Mouse (Mus musculus) liver, embryonic 14.5 days (tissue): ENCODE results near the gene Nexn. TPM values are rescaled to one million over a fixed set of nuclear protein-coding genes. Genes with fewer than 3 reads are reported as not detected.

Experiments used
- ATAC-seq: fragments of 200-750 bp; cut with Nextera tagmentation; 2 replicates; pipeline ENCODE4 v1.8.0; 2017; ENCODE audit warnings: moderate number of reproducible peaks, mild to moderate bottlenecking, moderate library complexity; ENCODE audit not compliant: insufficient read depth
- DNase-seq, 3 experiments: peaks; one replicate each; pipeline ENCODE4 v3.0.0-alpha.2; 2012 to 2013; ENCODE audit warnings: low read depth in 3 of 3, low spot score in 3 of 3
- H3K27ac ChIP-seq: fragments of 300-500 bp; sonication (generic); 2 replicates; pipeline ENCODE4 v1.5.1; 2014; ENCODE audit warnings: moderate library complexity, mild to moderate bottlenecking, control low read depth, inconsistent platforms
- H3K27me3 ChIP-seq: fragments of 300-500 bp; sonication (generic); 2 replicates; pipeline ENCODE4 v1.6.1; 2014; ENCODE audit warnings: mild to moderate bottlenecking, low read length, moderate library complexity; ENCODE audit not compliant: control insufficient read depth, insufficient read depth
- H3K36me3 ChIP-seq: fragments of 300-500 bp; sonication (generic); replicated peaks from 2 replicates; pipeline ENCODE4 v1.6.1; 2014; ENCODE audit warnings: low read depth; ENCODE audit not compliant: control insufficient read depth, insufficient read depth
- H3K4me1 ChIP-seq, 2 experiments: fragments of 200-500 bp in 1 of 2; fragments of 300-500 bp in 1 of 2; sonication (generic) in 1 of 2; replicated peaks; 2 replicates each; pipeline ENCODE4 v1.6.1; 2012 to 2014; ENCODE audit warnings: antibody characterized with exemption in 1 of 2, inconsistent platforms in 1 of 2, low read length in 1 of 2; ENCODE audit not compliant: control insufficient read depth in 2 of 2, insufficient read depth in 2 of 2
- H3K4me2 ChIP-seq: fragments of 300-500 bp; sonication (generic); 2 replicates; pipeline ENCODE4 v1.6.1; 2014; ENCODE audit warnings: low read depth, mild to moderate bottlenecking, control low read depth, moderate library complexity
- H3K4me3 ChIP-seq, 2 experiments: fragments of 200-500 bp in 1 of 2; fragments of 300-500 bp in 1 of 2; sonication (generic) in 1 of 2; 2 replicates each; pipeline ENCODE4 v1.5.1; 2012 to 2014; ENCODE audit warnings: low read depth in 2 of 2, low read length in 2 of 2, mild to moderate bottlenecking in 2 of 2, control low read depth in 1 of 2, inconsistent platforms in 1 of 2, moderate library complexity in 1 of 2; ENCODE audit not compliant: insufficient read depth in 1 of 2
- H3K9ac ChIP-seq: fragments of 300-500 bp; sonication (generic); replicated peaks from 2 replicates; pipeline ENCODE4 v1.6.1; 2014; ENCODE audit warnings: mild to moderate bottlenecking, control low read depth, moderate library complexity
- H3K9me3 ChIP-seq: fragments of 300-500 bp; sonication (generic); 2 replicates; pipeline ENCODE4 v1.6.1; 2016; ENCODE audit warnings: low read length, mixed read lengths; ENCODE audit not compliant: control insufficient read depth
- CTCF ChIP-seq: IDR thresholded peaks from 2 replicates; pipeline ENCODE4 v1.5.1; 2016; ENCODE audit warnings: antibody characterized with exemption, low read depth, control low read depth
- EP300 ChIP-seq: IDR thresholded peaks from 2 replicates; pipeline ENCODE4 v1.6.1; 2016; ENCODE audit warnings: antibody characterized with exemption, low read depth
- WGBS: fragments of 180-500 bp; shearing (Covaris S2); extraction: QIAGEN DNeasy Blood & Tissue Kit; methylation state at CpG from one replicate; pipeline ENCODE4 v1.1.7; 2014; ENCODE audit not compliant: insufficient replicate concordance; 5-methylcytosine and 5-hydroxymethylcytosine counted together
- polyA plus RNA-seq, 2 experiments: library from polyadenylated mRNA; depleted of rRNA in 1 of 2; stranded (reverse) in 1 of 2; unstranded in 1 of 2; fragments of >200 nt; fragmentation: Nextera tagmentation in 1 of 2; extraction: Ambion mirVana in 1 of 2; gene quantifications; 2 replicates each; pipeline versions ENCODE4 v1.2.1 to v1.2.3; 2012 to 2014

Nexn gene
- polyA plus RNA-seq, 2 experiments: 0.25 to 0.69 TPM

- Histone ChIP-seq H3K27me3 (no peaks in the 10 kb centered on the region), H3K9ac (no peak overlapping the region), H3K36me3 (peaks cover 15% of the 10 kb centered on the region), H3K4me3 (no peak overlapping the region), H3K4me2 (no peak overlapping the region), H3K9me3 (no peaks in the 10 kb centered on the region), H3K27ac (no peak overlapping the region), H3K4me1 (no peaks in the 10 kb centered on the region)
- ATAC-seq (no peak), DNase-seq (no peak)
- 73% methylated on average over 3 of the region's 3 CpGs for WGBS
- TF ChIP-seq EP300: no peak
- TF ChIP-seq CTCF: no peak
These were observed 25.1 kb downstream of the Nexn start for GRCm38 (mm10) chr3:152241098-152241497.

GRCm38 (mm10) chr3:152239592-152239991, 26.6 kb downstream of the Nexn start:
- Histone ChIP-seq H3K27me3 (no peaks in the 10 kb centered on the region), H3K27ac (no peak overlapping the region), H3K4me3 (no peak overlapping the region), H3K36me3 (peaks cover 25% of the 10 kb centered on the region), H3K9ac (no peak overlapping the region), H3K4me2 (no peak overlapping the region), H3K9me3 (no peaks in the 10 kb centered on the region), H3K4me1 (no peaks in the 10 kb centered on the region)
- WGBS: 88% methylated on average over 1 of the region's 1 CpGs
- no peak for DNase-seq
- ATAC-seq: no peak
- TF ChIP-seq CTCF (no peak), EP300 (no peak)

GRCm38 (mm10) chr3:152238836-152239235, 27.3 kb downstream of the Nexn start:
- no peak overlapping the region for H3K4me3 ChIP-seq
- no peak; the same call in 1 of the 2 replicates for TF ChIP-seq CTCF
- no peak for TF ChIP-seq EP300
- peaks cover 28% of the 10 kb centered on the region for H3K36me3 ChIP-seq
- 35% methylated on average over 2 of the region's 2 CpGs for WGBS
- H3K4me1 ChIP-seq: no peaks in the 10 kb centered on the region
- H3K9ac ChIP-seq: no peak overlapping the region
- no peak overlapping the region for H3K27ac ChIP-seq
- peak; percentile 43 to 54 (median 44) for DNase-seq
- peak; percentile 71 for ATAC-seq
- no peaks in the 10 kb centered on the region for H3K9me3 ChIP-seq
- H3K27me3 ChIP-seq: no peaks in the 10 kb centered on the region
- no peak overlapping the region for H3K4me2 ChIP-seq

- DNase-seq (no peak), ATAC-seq (no peak)
- no peak overlapping the region for H3K4me3 ChIP-seq
- H3K4me2 ChIP-seq: no peak overlapping the region
- WGBS: 88% methylated on average over 1 of the region's 1 CpGs
- H3K9ac ChIP-seq: no peak overlapping the region
- H3K27ac ChIP-seq: no peak overlapping the region
- peaks cover 50% of the 10 kb centered on the region for H3K36me3 ChIP-seq
- no peaks in the 10 kb centered on the region for H3K9me3 ChIP-seq
- peaks cover 0 to 4% of the 10 kb centered on the region in 2 experiments; a peak in 1 of 4 replicates for H3K4me1 ChIP-seq
- no peaks in the 10 kb centered on the region for H3K27me3 ChIP-seq
- TF ChIP-seq CTCF: no peak
- TF ChIP-seq EP300: no peak
These were observed 30.3 kb downstream of the Nexn start for GRCm38 (mm10) chr3:152235805-152236204.

- H3K27ac ChIP-seq: no peak overlapping the region
- H3K4me3 ChIP-seq: no peak overlapping the region
- ATAC-seq (no peak), DNase-seq (no peak)
- H3K36me3 ChIP-seq: peaks cover 52% of the 10 kb centered on the region
- no peaks in the 10 kb centered on the region for H3K27me3 ChIP-seq
- H3K9me3 ChIP-seq: no peaks in the 10 kb centered on the region
- TF ChIP-seq CTCF (no peak), EP300 (no peak)
- H3K9ac ChIP-seq: no peak overlapping the region
- peaks cover 0 to 6% of the 10 kb centered on the region in 2 experiments; a peak in 2 of 4 replicates for H3K4me1 ChIP-seq
- 91% methylated on average over 1 of the region's 1 CpGs for WGBS
- no peak overlapping the region for H3K4me2 ChIP-seq
These were observed 30.9 kb downstream of the Nexn start for GRCm38 (mm10) chr3:152235238-152235637.
